Mouse (Mus musculus): ENCODE measurements around the gene Crebl2.

DNA sequence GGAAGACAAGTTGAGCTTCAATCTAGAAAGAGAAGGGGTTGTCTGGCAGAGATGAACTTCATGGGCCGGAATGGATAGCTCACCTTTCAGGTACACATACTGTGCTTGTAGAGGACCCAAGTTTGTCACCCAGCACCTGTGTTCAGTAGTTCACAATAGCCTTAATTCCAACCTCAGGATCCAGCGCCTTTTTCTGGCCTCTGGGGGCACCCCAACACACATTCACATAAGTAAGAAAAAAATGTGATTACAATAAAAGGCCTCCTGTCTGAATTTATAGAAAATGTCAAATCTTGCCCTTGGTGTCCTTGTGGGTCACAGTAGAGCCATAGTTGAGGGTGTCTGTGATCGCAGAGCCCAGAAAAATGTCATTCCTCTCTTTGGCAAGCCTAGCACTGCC, 37.4 kb downstream of the Crebl2 start:
- no peak for TF ChIP-seq CTCF (IDR thresholded peaks at IDR 0.05; ENCODE audit: low read depth, low read length)
- TF ChIP-seq GATA1 (IDR thresholded peaks at IDR 0.05; ENCODE audit: borderline replicate concordance, low read length) = no peak
- TF ChIP-seq GATA2 (IDR thresholded peaks at IDR 0.05; ENCODE audit: borderline replicate concordance, low read depth, low read length) = no peak
- TF ChIP-seq POLR2AphosphoS5 (IDR thresholded peaks at IDR 0.05; ENCODE audit: insufficient replicate concordance, low read depth, low read length) = no peak

Measured in G1E (cell line).